Mouse (Mus musculus) lung, embryonic 14.5 days (tissue): ENCODE measurements around the gene Tnfaip1. TPM values are rescaled to one million over a fixed set of nuclear protein-coding genes. Genes with fewer than 3 reads are reported as not detected.
"Not testable (repeated sequence)": the region's sequence is repeated elsewhere in the genome, so short reads cannot be mapped to it uniquely, and the experiment has no call there.

Source experiments
- ATAC-seq: fragments of 200-750 bp; cut with Nextera tagmentation; 2 replicates; pipeline ENCODE4 v1.8.0; 2017; ENCODE audit warnings: mild to moderate bottlenecking, moderate TSS enrichment, moderate library complexity; ENCODE audit not compliant: insufficient read depth
- DNase-seq: peaks from one replicate; pipeline ENCODE4 v3.0.0-alpha.2; 2015
- H3K27ac ChIP-seq: fragments of 300-500 bp; sonication (generic); 2 replicates; pipeline ENCODE4 v1.5.1; 2014; ENCODE audit warnings: low read depth, mild to moderate bottlenecking, moderate library complexity
- H3K27me3 ChIP-seq: fragments of 300-500 bp; sonication (generic); 2 replicates; pipeline ENCODE4 v1.6.1; 2014; ENCODE audit warnings: low read length, control low read depth; ENCODE audit not compliant: insufficient read depth
- H3K36me3 ChIP-seq: fragments of 300-500 bp; sonication (generic); 2 replicates; pipeline ENCODE4 v1.6.1; 2014; ENCODE audit warnings: control low read depth; ENCODE audit not compliant: insufficient read depth
- H3K4me1 ChIP-seq: fragments of 300-500 bp; sonication (generic); 2 replicates; pipeline ENCODE4 v1.6.1; 2014; ENCODE audit warnings: antibody characterized with exemption, control low read depth; ENCODE audit not compliant: insufficient read depth
- H3K4me2 ChIP-seq: fragments of 300-500 bp; sonication (generic); 2 replicates; pipeline ENCODE4 v1.6.1; 2014; ENCODE audit warnings: mild to moderate bottlenecking
- H3K4me3 ChIP-seq: fragments of 300-500 bp; sonication (generic); 2 replicates; pipeline ENCODE4 v1.5.1; 2014; ENCODE audit warnings: low read depth, low read length
- H3K9ac ChIP-seq: fragments of 300-500 bp; sonication (generic); 2 replicates; pipeline ENCODE4 v1.6.1; 2014
- H3K9me3 ChIP-seq: fragments of 300-500 bp; sonication (generic); 2 replicates; pipeline ENCODE4 v1.6.1; 2016; ENCODE audit warnings: low read depth, low read length, control low read depth
- CTCF ChIP-seq: IDR thresholded peaks from 2 replicates; pipeline ENCODE4 v1.5.1; 2016; ENCODE audit warnings: antibody characterized with exemption, low read depth
- WGBS: fragments of 180-500 bp; shearing (Covaris S2); extraction: QIAGEN DNeasy Blood & Tissue Kit; methylation state at CpG from one replicate; pipeline ENCODE4 v1.1.7; 2014; 5-methylcytosine and 5-hydroxymethylcytosine counted together
- polyA plus RNA-seq: library from polyadenylated mRNA; unstranded; fragments of >200 nt; fragmentation: Nextera tagmentation; extraction: Ambion mirVana; gene quantifications from 2 replicates; pipeline ENCODE4 v1.2.1, GENCODE M21; 2014

Gene Tnfaip1
- polyA plus RNA-seq, 1 experiment from 2014 or later, result 82.9 TPM

DNA sequence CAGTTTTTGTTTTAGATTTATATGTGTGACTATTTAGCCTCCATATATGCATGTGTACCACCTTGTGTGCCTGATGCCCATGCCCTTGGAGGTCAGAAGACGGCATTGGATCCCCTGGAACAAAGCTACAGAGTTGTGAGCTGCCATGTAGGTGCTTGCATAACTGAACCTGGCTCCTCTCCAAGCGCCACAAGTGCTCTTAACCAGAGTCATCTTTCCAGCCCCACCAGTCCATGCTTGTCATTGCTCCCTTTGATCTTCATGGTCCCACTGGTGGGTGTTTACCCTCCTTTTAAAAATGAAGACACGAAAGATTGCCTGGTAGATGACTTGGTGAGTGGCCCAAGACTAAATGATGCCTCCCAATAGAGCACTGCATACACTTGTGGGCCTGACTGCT lies 4.2 kb upstream of the Tnfaip1 start:
- H3K4me2 ChIP-seq, result no peak overlapping the region
- H3K36me3 ChIP-seq, result peaks cover 59% of the 10 kb centered on the region
- H3K4me1 ChIP-seq, result 0 out of 2 replicates have a peak, but pooled peaks cover 6% of the 10 kb centered on the region
- DNase-seq, result no peak
- H3K27ac ChIP-seq, result no peak overlapping the region
- ATAC-seq, result no peak
- H3K4me3 ChIP-seq, result no peak overlapping the region
- no peaks in the 10 kb centered on the region for H3K27me3 ChIP-seq
- H3K9ac ChIP-seq, result no peak overlapping the region
- 65% methylated on average over 3 of the region's 3 CpGs for WGBS
- no peaks in the 10 kb centered on the region for H3K9me3 ChIP-seq
- TF ChIP-seq CTCF, result no peak

DNA sequence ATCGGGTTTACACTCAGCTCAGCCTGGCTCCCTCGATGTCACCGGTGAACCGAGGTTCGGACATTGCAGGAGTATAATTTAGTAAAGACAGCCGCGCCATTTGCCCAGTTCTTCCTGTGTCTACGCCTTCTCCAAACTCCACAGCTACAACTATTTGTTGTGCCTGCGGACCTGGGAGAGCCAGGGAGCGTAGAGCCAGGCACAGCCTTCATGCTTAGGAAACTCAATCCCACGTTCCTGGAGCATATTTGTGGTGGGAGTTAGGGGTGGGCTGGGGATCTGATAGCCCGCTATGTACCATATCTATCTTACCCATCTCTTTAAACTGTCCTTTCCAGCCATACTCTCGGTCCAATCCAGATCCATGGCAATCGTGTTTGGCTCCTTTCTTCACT lies 555 bp upstream of the Tnfaip1 start:
- TF ChIP-seq CTCF, result no peak
- peaks cover 35% of the 10 kb centered on the region for H3K36me3 ChIP-seq
- ATAC-seq (no peak), DNase-seq (no peak)
- H3K27me3 ChIP-seq, result no peaks in the 10 kb centered on the region
- H3K27ac ChIP-seq, result peak overlapping the region; percentile 85
- H3K4me2 ChIP-seq, result peak overlapping the region; percentile 92
- under 1% methylated on average over 14 of the region's 14 CpGs for WGBS
- no peaks in the 10 kb centered on the region for H3K9me3 ChIP-seq
- H3K4me1 ChIP-seq, result 0 out of 2 replicates have a peak, but pooled peaks cover 12% of the 10 kb centered on the region
- H3K9ac ChIP-seq, result peak overlapping the region; percentile 89
- H3K4me3 ChIP-seq, result peak overlapping the region; percentile 80

DNA sequence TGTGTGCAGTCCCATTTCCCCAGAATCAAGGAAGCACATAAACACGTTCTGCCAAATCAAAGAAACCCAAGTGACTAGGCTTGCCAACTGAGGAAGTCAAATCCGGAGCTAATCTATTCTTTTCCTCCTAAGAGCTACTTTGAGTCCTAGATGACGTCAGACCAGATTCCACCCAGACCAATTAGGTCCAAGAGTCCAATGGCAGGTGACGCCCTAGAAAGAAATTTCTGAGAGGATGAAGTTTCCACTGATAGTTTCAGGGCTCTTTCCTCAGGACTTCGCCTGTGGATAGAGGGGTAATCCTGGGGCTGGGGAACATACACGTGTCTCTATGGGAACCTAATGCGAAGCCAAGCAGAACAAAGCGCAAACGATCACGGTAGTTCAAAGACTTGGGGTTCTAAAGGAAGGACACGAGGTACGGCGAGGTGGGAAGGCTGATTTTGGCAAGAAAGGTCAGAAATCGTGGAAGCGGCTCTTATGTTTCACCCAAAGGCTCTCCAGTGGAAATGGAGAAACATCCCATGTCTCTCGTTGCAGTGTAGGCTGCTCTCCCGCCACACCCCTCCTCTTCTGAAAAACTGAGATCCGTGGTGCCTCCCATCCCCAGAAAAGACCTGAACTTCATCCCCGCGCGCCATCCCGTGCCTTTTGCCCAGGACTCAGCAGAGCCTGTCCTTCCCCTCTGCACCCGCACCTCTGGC lies 604 bp downstream of the Tnfaip1 start:
- no peak for TF ChIP-seq CTCF
- Histone ChIP-seq H3K27ac (peak overlapping the region; percentile 92), H3K4me1 (0 out of 2 replicates have a peak, but pooled peaks cover 12% of the 10 kb centered on the region), H3K4me2 (peak overlapping the region; percentile 69), H3K4me3 (peak overlapping the region; percentile 80), H3K27me3 (no peaks in the 10 kb centered on the region), H3K9me3 (no peaks in the 10 kb centered on the region), H3K36me3 (peaks cover 30% of the 10 kb centered on the region), H3K9ac (peak overlapping the region; percentile 75)
- WGBS, result under 1% methylated on average over 23 of the region's 23 CpGs
- DNase-seq (peak; percentile 82), ATAC-seq (peak; percentile 3; the same call in 1 of the 2 replicates)

DNA sequence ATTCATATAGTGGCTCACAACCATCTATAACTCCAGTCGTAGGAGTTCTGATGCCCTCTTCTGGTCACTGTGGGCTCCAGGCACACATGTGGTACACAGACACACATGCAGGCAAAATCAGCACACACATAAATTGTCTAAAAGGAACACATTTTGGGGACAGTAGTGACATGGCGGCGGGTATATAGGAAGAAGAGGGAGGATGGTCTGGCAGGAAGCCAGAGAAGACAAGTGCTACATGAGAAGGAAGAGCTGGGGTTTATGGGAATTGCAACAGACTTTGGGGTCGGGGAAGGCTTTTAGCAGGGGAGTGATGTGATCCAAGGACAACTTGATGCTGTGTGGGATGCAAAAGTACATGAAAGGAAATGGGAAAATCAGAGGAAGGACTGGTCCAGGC lies 1.6 kb downstream of the Tnfaip1 start:
- H3K4me3 ChIP-seq, result peak overlapping the region; percentile 80
- H3K4me2 ChIP-seq, result peak overlapping the region; percentile 69
- no peaks in the 10 kb centered on the region for H3K27me3 ChIP-seq
- H3K9ac ChIP-seq, result no peak overlapping the region; the same call in 1 of the 2 replicates
- TF ChIP-seq CTCF, result peak; percentile 24
- ATAC-seq (no peak), DNase-seq (no peak)
- H3K4me1 ChIP-seq, result 0 out of 2 replicates have a peak, but pooled peaks cover 12% of the 10 kb centered on the region
- H3K9me3 ChIP-seq, result no peaks in the 10 kb centered on the region
- H3K36me3 ChIP-seq, result peaks cover 28% of the 10 kb centered on the region
- no peak overlapping the region for H3K27ac ChIP-seq
- 72% methylated on average over 4 of the region's 4 CpGs for WGBS

DNA sequence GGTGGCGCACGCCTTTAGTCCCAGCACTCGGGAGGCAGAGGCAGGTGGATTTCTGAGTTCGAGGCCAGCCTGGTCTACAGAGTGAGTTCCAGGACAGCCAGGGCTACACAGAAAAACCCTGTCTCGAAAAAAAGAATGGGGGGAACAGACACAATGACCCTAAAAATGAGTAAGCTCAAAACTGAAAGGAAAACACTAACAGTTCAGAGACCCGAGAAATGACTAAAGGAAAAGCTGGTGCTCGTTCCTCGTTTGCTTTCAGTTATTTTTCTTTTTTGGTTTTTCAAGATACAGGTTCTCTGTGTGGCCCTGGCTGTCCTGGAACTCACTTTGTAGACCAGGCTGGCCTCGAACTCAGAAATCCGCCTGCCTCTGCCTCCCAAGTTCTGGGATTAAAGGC lies 4.6 kb downstream of the Tnfaip1 start:
- DNase-seq, ATAC-seq, H3K9me3 ChIP-seq, H3K27ac ChIP-seq, H3K4me2 ChIP-seq, H3K4me1 ChIP-seq, H3K4me3 ChIP-seq, H3K9ac ChIP-seq, H3K27me3 ChIP-seq: not testable (repeated sequence)
- H3K36me3 ChIP-seq, result peaks cover 41% of the 10 kb centered on the region
- 86% methylated on average over 10 of the region's 10 CpGs for WGBS

DNA sequence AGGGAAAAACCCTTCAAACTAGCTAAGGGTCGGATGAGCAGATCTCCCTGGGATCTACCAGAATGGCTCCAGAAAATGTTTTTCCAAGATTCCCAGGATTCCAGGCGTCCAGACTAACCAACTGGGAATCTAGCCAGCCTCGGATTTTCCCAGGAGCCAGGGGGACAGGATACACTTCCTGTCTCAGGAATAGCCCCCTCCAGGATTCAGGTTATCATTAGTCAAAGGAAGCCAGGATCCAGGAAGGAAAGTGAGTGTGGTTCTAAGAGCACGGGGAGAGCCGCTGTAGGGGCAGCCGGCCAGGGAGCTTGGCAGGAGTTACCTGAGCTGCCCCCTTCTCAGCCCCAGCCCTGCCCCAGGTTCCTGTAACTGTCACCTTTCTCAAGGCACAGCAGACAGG lies 5.1 kb downstream of the Tnfaip1 start:
- DNase-seq (peak; percentile 74), ATAC-seq (no peak)
- Histone ChIP-seq H3K4me1 (0 out of 2 replicates have a peak, but pooled peaks cover 5% of the 10 kb centered on the region), H3K9ac (no peak overlapping the region; the same call in 1 of the 2 replicates), H3K4me2 (peak overlapping the region; percentile 23; the same call in 1 of the 2 replicates), H3K27me3 (no peaks in the 10 kb centered on the region), H3K9me3 (no peaks in the 10 kb centered on the region), H3K4me3 (no peak overlapping the region), H3K36me3 (peaks cover 46% of the 10 kb centered on the region), H3K27ac (0 out of 2 replicates have a peak overlapping the region, but pooled peaks have one; percentile 36)
- TF ChIP-seq CTCF, result no peak
- WGBS, result 53% methylated on average over 6 of the region's 6 CpGs

DNA sequence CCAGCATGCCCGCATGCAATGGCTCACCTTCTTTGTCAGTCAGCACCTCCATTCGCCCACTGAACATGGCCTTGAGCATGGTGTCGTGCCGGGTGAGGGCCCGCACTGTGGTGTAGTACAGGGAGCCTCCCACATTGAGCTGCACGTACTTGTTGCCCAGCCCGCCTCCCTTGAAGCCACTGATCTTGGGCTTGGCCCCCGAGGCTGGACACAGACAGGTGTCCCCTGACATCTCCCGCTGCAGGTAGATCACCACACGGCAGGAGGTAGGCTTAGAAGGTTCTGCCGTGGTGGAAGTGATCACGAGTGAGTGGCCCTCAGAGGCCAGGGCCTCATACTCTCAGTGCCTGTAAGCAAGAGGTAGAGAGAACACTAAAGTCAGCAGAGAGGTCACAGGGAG lies 6.1 kb downstream of the Tnfaip1 start:
- ATAC-seq, result no peak
- TF ChIP-seq CTCF, result no peak
- 81% methylated on average over 12 of the region's 12 CpGs for WGBS

More for the DNA sequence above, 6.1 kb downstream of the Tnfaip1 start:
- Histone ChIP-seq H3K9ac (no peak overlapping the region), H3K9me3 (no peaks in the 10 kb centered on the region), H3K4me3 (no peak overlapping the region), H3K4me2 (no peak overlapping the region), H3K27me3 (no peaks in the 10 kb centered on the region), H3K27ac (no peak overlapping the region), H3K36me3 (peaks cover 56% of the 10 kb centered on the region), H3K4me1 (0 out of 2 replicates have a peak, but pooled peaks cover 5% of the 10 kb centered on the region)
- no peak for DNase-seq
